Mouse (Mus musculus): ENCODE data around the gene Rspry1.
A peak's percentile ranks its signal among the peaks of the same experiment; 100 is the strongest.

The Rspry1 gene

GRCm38 (mm10) chr8:94601607-94602385 is at the start of gene Rspry1, which contains the start of gene Fam192a:
Gene Rspry1 (plus strand): TSS chr8:94601937.
Gene Fam192a (minus strand): TSS chr8:94601997.
- peak; percentile 99 for DNase-seq (ENCODE audit: extremely low spot score, low spot score)

GRCm38 (mm10) chr8:94552696-94553095 is 49.0 kb upstream of the Rspry1 start:
- no peak for DNase-seq (ENCODE audit: extremely low spot score, low spot score)

- no peak for DNase-seq (ENCODE audit: extremely low spot score, low spot score)
These were observed 44.5 kb upstream of the Rspry1 start for GRCm38 (mm10) chr8:94557281-94557680.

GRCm38 (mm10) chr8:94561256-94561655 is 40.5 kb upstream of the Rspry1 start:
- peak; percentile 21 for DNase-seq (ENCODE audit: extremely low spot score, low spot score)

- no peak for DNase-seq (ENCODE audit: extremely low spot score, low spot score)
These were observed 37.3 kb upstream of the Rspry1 start for GRCm38 (mm10) chr8:94564421-94564820.

GRCm38 (mm10) chr8:94566033-94566432 is 35.7 kb upstream of the Rspry1 start:
- DNase-seq (ENCODE audit: extremely low spot score, low spot score), result no peak

GRCm38 (mm10) chr8:94566446-94567158 is 35.1 kb upstream of the Rspry1 start:
- DNase-seq (ENCODE audit: extremely low spot score, low spot score), result no peak

- peak; percentile 25 for DNase-seq (ENCODE audit: extremely low spot score, low spot score)
These were observed 34.4 kb upstream of the Rspry1 start for GRCm38 (mm10) chr8:94567159-94567849.

GRCm38 (mm10) chr8:94568098-94568497 is 33.6 kb upstream of the Rspry1 start:
- DNase-seq (ENCODE audit: extremely low spot score, low spot score), result no peak

- DNase-seq (ENCODE audit: extremely low spot score, low spot score), result no peak
These were observed 32.3 kb upstream of the Rspry1 start for GRCm38 (mm10) chr8:94569419-94569818.

GRCm38 (mm10) chr8:94571896-94572295 is 29.8 kb upstream of the Rspry1 start:
- no peak for DNase-seq (ENCODE audit: extremely low spot score, low spot score)

- no peak for DNase-seq (ENCODE audit: extremely low spot score, low spot score)
These were observed 27.4 kb upstream of the Rspry1 start for GRCm38 (mm10) chr8:94574159-94574907.

GRCm38 (mm10) chr8:94575148-94575547 is 26.6 kb upstream of the Rspry1 start:
- no peak for DNase-seq (ENCODE audit: extremely low spot score, low spot score)

- DNase-seq (ENCODE audit: extremely low spot score, low spot score), result no peak
These were observed 19.8 kb upstream of the Rspry1 start for GRCm38 (mm10) chr8:94581820-94582483.

GRCm38 (mm10) chr8:94582569-94582968 is 19.2 kb upstream of the Rspry1 start:
- DNase-seq (ENCODE audit: extremely low spot score, low spot score), result no peak

GRCm38 (mm10) chr8:94584238-94584817 is 17.4 kb upstream of the Rspry1 start:
- DNase-seq (ENCODE audit: extremely low spot score, low spot score), result no peak

GRCm38 (mm10) chr8:94591691-94592090 is 10.0 kb upstream of the Rspry1 start:
- no peak for DNase-seq (ENCODE audit: extremely low spot score, low spot score)

GRCm38 (mm10) chr8:94594211-94594610 is 7.5 kb upstream of the Rspry1 start:
- DNase-seq (ENCODE audit: extremely low spot score, low spot score), result no peak

GRCm38 (mm10) chr8:94600478-94600877 is 1.3 kb upstream of the Rspry1 start:
- no peak for DNase-seq (ENCODE audit: extremely low spot score, low spot score)

GRCm38 (mm10) chr8:94601034-94601606 is 617 bp upstream of the Rspry1 start:
- DNase-seq (ENCODE audit: extremely low spot score, low spot score), result no peak
